Mouse (Mus musculus): ENCODE measurements around the gene Myrip. TPM values are rescaled to one million over a fixed set of nuclear protein-coding genes. Genes with fewer than 3 reads are reported as not detected.

Gene Myrip
- polyA plus RNA-seq, 1 experiment: 1.7 TPM

DNA sequence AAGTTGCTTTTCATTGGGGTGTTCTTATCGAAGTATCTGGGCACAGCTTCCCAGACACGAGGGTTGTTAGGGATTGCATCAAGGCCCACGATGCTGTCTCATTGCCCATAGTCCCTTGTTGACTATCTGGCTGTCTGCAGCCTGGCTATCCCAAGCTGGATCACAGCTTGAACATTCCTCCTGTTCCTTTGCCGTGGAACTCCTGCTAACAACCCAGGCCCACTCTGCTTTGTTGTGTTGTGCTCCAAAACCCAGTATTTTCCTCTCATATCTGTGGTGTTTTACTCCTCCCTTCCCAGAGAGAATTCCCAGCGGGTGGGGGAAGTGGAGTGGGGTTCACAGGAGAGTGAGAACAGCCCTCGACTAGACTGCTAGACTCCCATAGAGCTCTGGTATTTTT, 56.7 kb downstream of the Myrip start:
- no peaks in the 10 kb centered on the region for H3K36me3 ChIP-seq (ENCODE audit: control insufficient read depth, insufficient read depth, low read length)
- WGBS: 80% methylated on average over 6 of the region's 6 CpGs
- H3K4me3 ChIP-seq (ENCODE audit: low read depth, low read length): no peak overlapping the region
- no peak for TF ChIP-seq POLR2A (IDR thresholded peaks at IDR 0.05; ENCODE audit: low read depth, low read length)
- no peak for TF ChIP-seq CTCF (IDR thresholded peaks at IDR 0.05; ENCODE audit: extremely low read depth, insufficient read length, insufficient replicate concordance, low read depth, low read length)
- no peaks in the 10 kb centered on the region for H3K27me3 ChIP-seq (ENCODE audit: control insufficient read depth, insufficient read depth, low read length)
- no peak overlapping the region for H3K27ac ChIP-seq (ENCODE audit: insufficient read depth, low read depth, low read length)
- H3K4me1 ChIP-seq (ENCODE audit: control insufficient read depth, insufficient read depth, insufficient read length, low read length): no peaks in the 10 kb centered on the region

- Histone ChIP-seq H3K36me3 (ENCODE audit: control insufficient read depth, insufficient read depth, low read length) (no peaks in the 10 kb centered on the region), H3K27ac (ENCODE audit: insufficient read depth, low read depth, low read length) (peak overlapping the region; percentile 33), H3K4me1 (ENCODE audit: control insufficient read depth, insufficient read depth, insufficient read length, low read length) (no peaks in the 10 kb centered on the region), H3K4me3 (ENCODE audit: low read depth, low read length) (no peak overlapping the region), H3K27me3 (ENCODE audit: control insufficient read depth, insufficient read depth, low read length) (no peaks in the 10 kb centered on the region)
- WGBS: 20% methylated on average over 14 of the region's 14 CpGs
- TF ChIP-seq CTCF (IDR thresholded peaks at IDR 0.05; ENCODE audit: extremely low read depth, insufficient read length, insufficient replicate concordance, low read depth, low read length): no peak
- TF ChIP-seq POLR2A (IDR thresholded peaks at IDR 0.05; ENCODE audit: low read depth, low read length): no peak
Observed at GRCm38 (mm10) chr9:120360397-120361177, 59.3 kb downstream of the Myrip start.

GRCm38 (mm10) chr9:120361656-120362055, 60.3 kb downstream of the Myrip start:
- no peak overlapping the region for H3K4me3 ChIP-seq (ENCODE audit: low read depth, low read length)
- 81% methylated on average over 6 of the region's 6 CpGs for WGBS
- TF ChIP-seq CTCF (IDR thresholded peaks at IDR 0.05; ENCODE audit: extremely low read depth, insufficient read length, insufficient replicate concordance, low read depth, low read length) (no peak), POLR2A (IDR thresholded peaks at IDR 0.05; ENCODE audit: low read depth, low read length) (no peak)
- no peaks in the 10 kb centered on the region for H3K4me1 ChIP-seq (ENCODE audit: control insufficient read depth, insufficient read depth, insufficient read length, low read length)
- H3K27me3 ChIP-seq (ENCODE audit: control insufficient read depth, insufficient read depth, low read length): no peaks in the 10 kb centered on the region
- no peak overlapping the region; the same call in 1 of the 2 replicates for H3K27ac ChIP-seq (ENCODE audit: insufficient read depth, low read depth, low read length)
- no peaks in the 10 kb centered on the region for H3K36me3 ChIP-seq (ENCODE audit: control insufficient read depth, insufficient read depth, low read length)

DNA sequence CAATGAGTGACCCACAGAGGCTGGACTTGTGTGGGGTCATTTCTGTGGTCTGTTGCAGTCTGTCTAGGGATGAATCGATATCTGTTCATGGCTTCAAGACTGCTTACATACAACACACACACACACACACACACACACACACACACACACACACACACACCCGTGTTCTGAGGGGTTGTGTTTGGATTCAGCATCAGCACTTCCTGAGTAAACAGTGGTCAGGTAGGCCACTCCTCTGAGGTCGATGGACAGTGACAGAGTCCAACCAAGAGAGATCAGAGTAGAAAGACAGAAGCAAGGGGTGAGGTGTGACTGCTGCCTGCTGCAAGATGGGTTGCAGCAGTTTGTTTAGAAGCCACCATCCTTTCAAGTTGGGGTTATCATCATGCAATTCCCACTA, 61.4 kb downstream of the Myrip start:
- Histone ChIP-seq H3K27ac (ENCODE audit: insufficient read depth, low read depth, low read length) (no peak overlapping the region), H3K4me3 (ENCODE audit: low read depth, low read length) (no peak overlapping the region), H3K27me3 (ENCODE audit: control insufficient read depth, insufficient read depth, low read length) (no peaks in the 10 kb centered on the region), H3K4me1 (ENCODE audit: control insufficient read depth, insufficient read depth, insufficient read length, low read length) (no peaks in the 10 kb centered on the region), H3K36me3 (ENCODE audit: control insufficient read depth, insufficient read depth, low read length) (no peaks in the 10 kb centered on the region)
- 38% methylated on average over 3 of the region's 3 CpGs for WGBS
- TF ChIP-seq CTCF (IDR thresholded peaks at IDR 0.05; ENCODE audit: extremely low read depth, insufficient read length, insufficient replicate concordance, low read depth, low read length) (no peak), POLR2A (IDR thresholded peaks at IDR 0.05; ENCODE audit: low read depth, low read length) (no peak)

DNA sequence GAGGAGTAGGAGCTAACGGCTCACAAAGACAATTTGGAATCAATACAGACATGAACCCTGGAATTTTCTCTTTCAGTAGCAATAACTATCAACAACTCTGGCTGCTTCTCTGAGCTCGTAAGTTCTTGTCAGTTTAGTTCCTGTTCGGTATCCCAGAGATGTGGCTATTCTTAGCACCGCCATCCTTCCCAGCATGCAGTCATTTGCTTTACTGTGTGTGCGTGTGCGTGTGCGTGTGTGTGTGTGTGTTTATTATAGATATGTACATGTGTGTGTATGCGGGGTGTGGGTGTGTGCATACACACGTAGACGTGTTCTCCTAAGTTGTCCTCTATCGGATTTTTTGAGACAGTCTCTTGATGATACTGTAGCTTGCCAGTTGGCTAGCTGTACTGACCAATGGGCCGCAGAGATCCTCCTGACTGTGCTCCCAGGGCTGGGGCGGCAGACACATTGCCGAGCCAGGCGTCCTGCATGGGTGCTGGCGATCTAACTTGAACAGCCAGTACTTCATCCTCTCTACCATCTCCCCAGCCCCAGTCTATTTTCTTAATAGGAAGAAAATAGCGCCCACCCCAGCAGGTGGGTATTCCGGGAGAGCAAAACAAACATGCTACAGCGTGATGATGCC, 63.5 kb downstream of the Myrip start:
- Histone ChIP-seq H3K4me1 (ENCODE audit: control insufficient read depth, insufficient read depth, insufficient read length, low read length) (no peaks in the 10 kb centered on the region), H3K27me3 (ENCODE audit: control insufficient read depth, insufficient read depth, low read length) (no peaks in the 10 kb centered on the region), H3K4me3 (ENCODE audit: low read depth, low read length) (no peak overlapping the region), H3K36me3 (ENCODE audit: control insufficient read depth, insufficient read depth, low read length) (no peaks in the 10 kb centered on the region), H3K27ac (ENCODE audit: insufficient read depth, low read depth, low read length) (no peak overlapping the region)
- no peak for TF ChIP-seq POLR2A (IDR thresholded peaks at IDR 0.05; ENCODE audit: low read depth, low read length)
- no peak for TF ChIP-seq CTCF (IDR thresholded peaks at IDR 0.05; ENCODE audit: extremely low read depth, insufficient read length, insufficient replicate concordance, low read depth, low read length)
- WGBS: 80% methylated on average over 19 of the region's 19 CpGs

DNA sequence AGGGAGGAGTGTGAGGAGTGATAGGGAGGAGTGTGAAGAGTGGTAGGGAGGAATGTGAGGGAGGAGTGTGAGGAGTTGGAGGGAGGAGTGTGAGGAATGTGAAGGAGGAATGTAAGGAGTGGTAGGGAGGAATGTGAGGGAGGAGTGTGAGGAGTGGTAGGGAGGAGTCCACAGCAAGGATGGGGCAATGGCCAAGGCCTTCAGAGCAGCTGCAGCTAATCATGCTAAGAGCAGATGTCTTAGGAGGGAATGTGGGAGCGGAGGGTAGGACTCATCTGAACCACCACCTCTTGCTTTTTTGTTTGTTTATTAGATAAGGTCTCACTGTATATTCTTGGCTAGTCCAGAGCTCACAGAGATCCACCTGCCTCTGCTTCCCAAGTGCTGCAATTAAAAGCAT, 66.2 kb downstream of the Myrip start:
- 48% methylated on average over 1 of the region's 1 CpGs for WGBS
- Histone ChIP-seq H3K36me3 (ENCODE audit: control insufficient read depth, insufficient read depth, low read length) (no peaks in the 10 kb centered on the region), H3K27me3 (ENCODE audit: control insufficient read depth, insufficient read depth, low read length) (no peaks in the 10 kb centered on the region), H3K4me3 (ENCODE audit: low read depth, low read length) (no peak overlapping the region), H3K27ac (ENCODE audit: insufficient read depth, low read depth, low read length) (no peak overlapping the region), H3K4me1 (ENCODE audit: control insufficient read depth, insufficient read depth, insufficient read length, low read length) (no peaks in the 10 kb centered on the region)
- TF ChIP-seq POLR2A (IDR thresholded peaks at IDR 0.05; ENCODE audit: low read depth, low read length) (no peak), CTCF (IDR thresholded peaks at IDR 0.05; ENCODE audit: extremely low read depth, insufficient read length, insufficient replicate concordance, low read depth, low read length) (no peak)

DNA sequence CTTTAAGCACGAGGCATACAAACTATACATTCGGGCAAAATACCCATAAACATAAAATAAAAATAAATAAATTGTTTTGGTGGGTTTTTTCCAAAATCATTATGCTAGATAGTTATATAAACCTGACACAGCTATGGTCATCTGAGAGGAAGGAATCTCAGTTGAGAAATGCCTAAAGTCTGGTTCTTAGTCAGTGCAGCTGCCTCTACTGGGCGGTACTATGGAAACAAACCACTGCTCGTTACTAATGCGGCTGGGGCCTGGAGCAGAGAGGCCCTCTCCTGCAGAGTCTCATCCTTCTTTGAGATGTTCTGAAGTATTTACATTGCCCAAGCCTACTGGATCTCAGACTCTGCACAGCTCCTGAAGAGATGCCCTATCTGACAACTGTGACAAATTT, 70.3 kb downstream of the Myrip start:
- WGBS: 79% methylated on average over 5 of the region's 5 CpGs
- H3K27ac ChIP-seq (ENCODE audit: insufficient read depth, low read depth, low read length): no peak overlapping the region

More for the DNA sequence above, 70.3 kb downstream of the Myrip start:
- Histone ChIP-seq H3K27me3 (ENCODE audit: control insufficient read depth, insufficient read depth, low read length) (no peaks in the 10 kb centered on the region), H3K36me3 (ENCODE audit: control insufficient read depth, insufficient read depth, low read length) (no peaks in the 10 kb centered on the region), H3K4me3 (ENCODE audit: low read depth, low read length) (no peak overlapping the region), H3K4me1 (ENCODE audit: control insufficient read depth, insufficient read depth, insufficient read length, low read length) (no peaks in the 10 kb centered on the region)
- TF ChIP-seq POLR2A (IDR thresholded peaks at IDR 0.05; ENCODE audit: low read depth, low read length) (no peak), CTCF (IDR thresholded peaks at IDR 0.05; ENCODE audit: extremely low read depth, insufficient read length, insufficient replicate concordance, low read depth, low read length) (no peak)
